Mouse (Mus musculus) heart, embryonic 16.5 days (tissue): ENCODE results near the gene Sox21. TPM values are rescaled to one million over a fixed set of nuclear protein-coding genes. Genes with fewer than 3 reads are reported as not detected.

Source experiments
- ATAC-seq: fragments of 200-750 bp; cut with Nextera tagmentation; replicated peaks from 2 replicates; pipeline ENCODE4 v1.8.0; 2017; ENCODE audit warnings: moderate number of reproducible peaks; ENCODE audit not compliant: insufficient read depth, low FRiP score; ENCODE audit errors: extremely low read depth
- H3K27ac ChIP-seq: fragments of 300-500 bp; sonication (generic); 2 replicates; pipeline ENCODE4 v1.5.1; 2014; ENCODE audit warnings: mild to moderate bottlenecking, low read length, control low read depth, moderate library complexity
- H3K27me3 ChIP-seq: fragments of 300-500 bp; sonication (generic); 2 replicates; pipeline ENCODE4 v1.6.1; 2014; ENCODE audit warnings: low read length, mixed read lengths; ENCODE audit not compliant: control insufficient read depth, insufficient read depth
- H3K36me3 ChIP-seq: fragments of 300-500 bp; sonication (generic); 2 replicates; pipeline ENCODE4 v1.6.1; 2014; ENCODE audit not compliant: control insufficient read depth, insufficient read depth
- H3K4me1 ChIP-seq: fragments of 300-500 bp; sonication (generic); 2 replicates; pipeline ENCODE4 v1.6.1; 2014; ENCODE audit warnings: low read length, mixed read lengths; ENCODE audit not compliant: control insufficient read depth, insufficient read depth
- H3K4me2 ChIP-seq: fragments of 300-500 bp; sonication (generic); 2 replicates; pipeline ENCODE4 v1.6.1; 2014; ENCODE audit warnings: low read depth, mild to moderate bottlenecking, control low read depth, low read length
- H3K4me3 ChIP-seq: fragments of 300-500 bp; sonication (generic); 2 replicates; pipeline ENCODE4 v1.5.1; 2014; ENCODE audit warnings: mild to moderate bottlenecking, control low read depth, low read length
- H3K9ac ChIP-seq: fragments of 300-500 bp; sonication (generic); 2 replicates; pipeline ENCODE4 v1.6.1; 2014; ENCODE audit warnings: low read length, control low read depth
- H3K9me3 ChIP-seq: fragments of 300-500 bp; sonication (generic); replicated peaks from 2 replicates; pipeline ENCODE4 v1.6.1; 2016; ENCODE audit warnings: low read length; ENCODE audit not compliant: control insufficient read depth
- WGBS: fragments of 180-500 bp; shearing (Covaris S2); extraction: QIAGEN DNeasy Blood & Tissue Kit; methylation state at CpG from one replicate; pipeline ENCODE4 v1.1.7; 2014; 5-methylcytosine and 5-hydroxymethylcytosine counted together
- polyA plus RNA-seq: library from polyadenylated mRNA; unstranded; fragments of >200 nt; fragmentation: Nextera tagmentation; extraction: Ambion mirVana; gene quantifications from 2 replicates; pipeline ENCODE4 v1.2.1, GENCODE M21; 2015

The Sox21 gene
- polyA plus RNA-seq, 1 experiment from 2014 or later, result 0.05 TPM

- no peak overlapping the region for H3K4me3 ChIP-seq
- H3K36me3 ChIP-seq, result no peaks in the 10 kb centered on the region
- H3K9ac ChIP-seq, result no peak overlapping the region
- H3K9me3 ChIP-seq, result no peaks in the 10 kb centered on the region
- H3K27ac ChIP-seq, result no peak overlapping the region
- ATAC-seq, result no peak
- no peaks in the 10 kb centered on the region for H3K4me1 ChIP-seq
- WGBS, result 82% methylated on average over 6 of the region's 6 CpGs
- no peaks in the 10 kb centered on the region for H3K27me3 ChIP-seq
- H3K4me2 ChIP-seq, result no peak overlapping the region
Measured at GRCm38 (mm10) chr14:118253381-118253780, 16.6 kb upstream of the Sox21 start.

GRCm38 (mm10) chr14:118241416-118241815, 4.6 kb upstream of the Sox21 start:
- ATAC-seq, result no peak
- no peak overlapping the region for H3K4me2 ChIP-seq

GRCm38 (mm10) chr14:118239351-118239750, 2.5 kb upstream of the Sox21 start:
- no peak overlapping the region for H3K27ac ChIP-seq
- H3K4me1 ChIP-seq, result peaks cover 25% of the 10 kb centered on the region
- H3K4me2 ChIP-seq, result no peak overlapping the region
- H3K9ac ChIP-seq, result no peak overlapping the region
- H3K27me3 ChIP-seq, result peaks cover 58% of the 10 kb centered on the region
- WGBS, result 9% methylated on average over 7 of the region's 8 CpGs
- no peak overlapping the region for H3K4me3 ChIP-seq
- H3K9me3 ChIP-seq, result peaks cover 10% of the 10 kb centered on the region
- H3K36me3 ChIP-seq, result no peaks in the 10 kb centered on the region
- ATAC-seq, result no peak

More at GRCm38 (mm10) chr14:118241416-118241815, 4.6 kb upstream of the Sox21 start:
- H3K4me3 ChIP-seq, result no peak overlapping the region
- no peaks in the 10 kb centered on the region for H3K36me3 ChIP-seq
- H3K27ac ChIP-seq, result no peak overlapping the region
- no peak overlapping the region for H3K9ac ChIP-seq
- H3K27me3 ChIP-seq, result peaks cover 37% of the 10 kb centered on the region
- WGBS, result 59% methylated on average over 2 of the region's 2 CpGs
- peaks cover 6% of the 10 kb centered on the region for H3K4me1 ChIP-seq
- peaks cover 10% of the 10 kb centered on the region for H3K9me3 ChIP-seq

- H3K4me3 ChIP-seq, result no peak overlapping the region
- ATAC-seq, result no peak
- H3K4me2 ChIP-seq, result no peak overlapping the region
- peaks cover 26% of the 10 kb centered on the region for H3K4me1 ChIP-seq
- 10% methylated on average over 6 of the region's 6 CpGs for WGBS
- H3K36me3 ChIP-seq, result no peaks in the 10 kb centered on the region
- no peak overlapping the region for H3K9ac ChIP-seq
- peaks cover 2% of the 10 kb centered on the region for H3K9me3 ChIP-seq
- H3K27ac ChIP-seq, result no peak overlapping the region
- peaks cover 65% of the 10 kb centered on the region for H3K27me3 ChIP-seq
Measured at GRCm38 (mm10) chr14:118237786-118238185, 956 bp upstream of the Sox21 start.

- Histone ChIP-seq H3K9me3 (no peaks in the 10 kb centered on the region), H3K27me3 (peaks cover 76% of the 10 kb centered on the region), H3K4me3 (peak overlapping the region; percentile 56), H3K4me1 (peaks cover 26% of the 10 kb centered on the region), H3K9ac (peak overlapping the region; percentile 51), H3K4me2 (peak overlapping the region; percentile 81), H3K36me3 (no peaks in the 10 kb centered on the region), H3K27ac (no peak overlapping the region)
- ATAC-seq, result peak; percentile 66
- WGBS, result under 1% methylated on average over 73 of the region's 73 CpGs
Measured at GRCm38 (mm10) chr14:118235973-118236885, 601 bp downstream of the Sox21 start.

GRCm38 (mm10) chr14:118235361-118235972, 1.4 kb downstream of the Sox21 start:
- ATAC-seq, result no peak
- Histone ChIP-seq H3K9me3 (no peaks in the 10 kb centered on the region), H3K4me2 (peak overlapping the region; percentile 81), H3K27me3 (peaks cover 73% of the 10 kb centered on the region), H3K36me3 (no peaks in the 10 kb centered on the region), H3K27ac (no peak overlapping the region), H3K4me3 (peak overlapping the region; percentile 56), H3K9ac (no peak overlapping the region), H3K4me1 (peaks cover 26% of the 10 kb centered on the region)
- WGBS, result under 1% methylated on average over 62 of the region's 62 CpGs

- no peak overlapping the region for H3K9ac ChIP-seq
- no peak for ATAC-seq
- under 1% methylated on average over 70 of the region's 84 CpGs for WGBS
- peak overlapping the region; percentile 56 for H3K4me3 ChIP-seq
- H3K4me2 ChIP-seq, result peak overlapping the region; percentile 81
- no peaks in the 10 kb centered on the region for H3K9me3 ChIP-seq
- H3K27ac ChIP-seq, result no peak overlapping the region
- peaks cover 26% of the 10 kb centered on the region for H3K4me1 ChIP-seq
- H3K36me3 ChIP-seq, result no peaks in the 10 kb centered on the region
- peaks cover 73% of the 10 kb centered on the region for H3K27me3 ChIP-seq
Measured at GRCm38 (mm10) chr14:118234541-118235210, 2.2 kb downstream of the Sox21 start.

GRCm38 (mm10) chr14:118233786-118234540, 2.9 kb downstream of the Sox21 start:
- Histone ChIP-seq H3K4me3 (peak overlapping the region; percentile 56), H3K9ac (no peak overlapping the region)
- 5% methylated on average over 26 of the region's 26 CpGs for WGBS

More at GRCm38 (mm10) chr14:118233786-118234540, 2.9 kb downstream of the Sox21 start:
- Histone ChIP-seq H3K27me3 (peaks cover 73% of the 10 kb centered on the region), H3K36me3 (no peaks in the 10 kb centered on the region), H3K9me3 (no peaks in the 10 kb centered on the region), H3K4me2 (no peak overlapping the region), H3K4me1 (peaks cover 26% of the 10 kb centered on the region), H3K27ac (no peak overlapping the region)
- no peak for ATAC-seq
